In the genomic region with DNA sequence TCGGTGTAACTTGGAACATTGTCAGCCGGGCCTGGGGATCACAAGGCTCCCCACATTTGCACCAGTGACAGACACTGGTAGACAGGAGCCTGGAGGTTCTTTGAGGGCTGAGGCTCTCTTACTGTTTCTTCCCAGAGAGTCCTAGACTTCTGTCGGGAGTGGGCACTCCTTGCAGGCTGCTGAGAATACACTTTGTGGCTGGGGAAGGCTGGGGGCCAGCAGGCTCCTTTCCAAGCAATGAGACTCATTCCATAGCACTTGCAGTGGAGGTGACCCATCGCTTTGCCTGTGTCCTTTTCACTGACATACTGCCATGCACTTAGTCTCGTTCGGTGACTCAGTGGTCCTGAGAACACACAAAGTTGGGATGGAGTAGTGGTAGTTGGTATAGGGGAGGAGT, we compare ENCODE assay signal across 29 mouse cellular contexts. TPM values are rescaled to one million over a fixed set of nuclear protein-coding genes. Genes with fewer than 3 reads are reported as not detected.
DNase-seq lines count a peak whose midpoint lies in the region; ATAC-seq lines count a peak whose summit lies in the region.
"Had no signal": no experiment of that assay in that cellular context is flagged by ENCODE, and none has a peak within 500 bp of the region (broad histone marks: within the 10 kb centered on the region; RNA-seq: fewer than 3 reads in every experiment).

No protein-coding gene starts in this region.

- H3K36me3 ChIP-seq in heart, embryonic 10.5 days: no peaks in the 10 kb centered on the region
- no peaks in the 10 kb centered on the region for H3K36me3 ChIP-seq in limb, embryonic 12.5 days
- H3K36me3 ChIP-seq: embryonic facial prominence, embryonic 12.5 days; embryonic facial prominence, embryonic 15.5 days; heart, embryonic 13.5 days; hindbrain, embryonic 12.5 days had no signal

- no peak overlapping the region for H3K4me3 ChIP-seq in heart, embryonic 10.5 days
- no peak overlapping the region for H3K4me3 ChIP-seq in limb, embryonic 12.5 days (replicated peaks)
- H3K4me3 ChIP-seq: embryonic facial prominence, embryonic 12.5 days; embryonic facial prominence, embryonic 15.5 days; gastrocnemius, adult 2 months; heart, embryonic 13.5 days; hindbrain, embryonic 12.5 days had no signal

- H3K27me3 ChIP-seq in heart, embryonic 10.5 days (ENCODE audit: insufficient read depth, poor library complexity, severe bottlenecking): 0 out of 2 replicates have a peak, but pooled peaks cover 3% of the 10 kb centered on the region
- H3K27me3 ChIP-seq in limb, embryonic 12.5 days: no peaks in the 10 kb centered on the region
- H3K27me3 ChIP-seq: embryonic facial prominence, embryonic 12.5 days; embryonic facial prominence, embryonic 15.5 days; hindbrain, embryonic 12.5 days had no signal

- no peaks in the 10 kb centered on the region for H3K9me3 ChIP-seq in heart, embryonic 10.5 days
- H3K9me3 ChIP-seq in limb, embryonic 12.5 days: no peaks in the 10 kb centered on the region
- H3K9me3 ChIP-seq: embryonic facial prominence, embryonic 12.5 days; embryonic facial prominence, embryonic 15.5 days; heart, embryonic 13.5 days; hindbrain, embryonic 12.5 days had no signal

- peak; percentile 53 for DNase-seq in heart, embryonic 10.5 days (ENCODE audit: low spot score)
- no peak for DNase-seq in heart, postnatal 36 days
- DNase-seq in testis, postnatal 10 days (ENCODE audit: low spot score): peak; percentile 37
- DNase-seq in testis, postnatal 14 days (ENCODE audit: low spot score): no peak
- no peak for DNase-seq in left cerebral cortex, postnatal 25 days (ENCODE audit: low spot score in 2 of 2)
- DNase-seq: adrenal gland, adult 8-10 months; adrenal gland, postnatal 25 days; cerebellum, adult 18-20 months; cerebellum, adult 9-10 months; cerebellum, postnatal 14 days; forebrain, postnatal 0 days; gastrocnemius, adult 2 months; gastrocnemius, postnatal 36 days; heart, postnatal 14 days had no signal

- no peak overlapping the region for H3K4me2 ChIP-seq in limb, embryonic 12.5 days
- H3K4me2 ChIP-seq: embryonic facial prominence, embryonic 12.5 days; embryonic facial prominence, embryonic 15.5 days; heart, embryonic 13.5 days; hindbrain, embryonic 12.5 days had no signal

- no peak for ATAC-seq in limb, embryonic 12.5 days (ENCODE audit: insufficient number of reproducible peaks, insufficient read depth, low FRiP score, low TSS enrichment, low read depth)
- ATAC-seq: activated CD4-positive, CD25-positive, alpha-beta regulatory T cell, adult 4 months; CD4-positive, CD25-positive, alpha-beta regulatory T cell, adult 4 months; forebrain, embryonic 14.5 days; forebrain, postnatal 0 days; hindbrain, postnatal 0 days; inflammation-experienced regulatory T-cells, adult 6 months; intestine, embryonic 16.5 days had no signal

- H3K27ac ChIP-seq in heart, embryonic 10.5 days: no peak overlapping the region
- 0 out of 2 replicates have a peak overlapping the region, but pooled peaks have one; percentile 41 for H3K27ac ChIP-seq in limb, embryonic 12.5 days
- H3K27ac ChIP-seq: embryonic facial prominence, embryonic 12.5 days; embryonic facial prominence, embryonic 15.5 days; gastrocnemius, adult 2 months; heart, embryonic 13.5 days; hindbrain, embryonic 12.5 days; hindbrain, postnatal 0 days had no signal

- intact Hi-C loops in heart, postnatal 36 days (cut with DNase I): loop anchor here (5.0 kb wide), 1 partner anchor 108 kb away; no protein-coding TSS in a partner anchor
- intact Hi-C loops in left cerebral cortex, postnatal 25 days (cut with DNase I): no loop called here

- H3K9ac ChIP-seq in limb, embryonic 12.5 days (replicated peaks): no peak overlapping the region
- H3K9ac ChIP-seq: embryonic facial prominence, embryonic 12.5 days; embryonic facial prominence, embryonic 15.5 days; forebrain, postnatal 0 days; heart, embryonic 13.5 days; hindbrain, embryonic 12.5 days had no signal

- 84% methylated on average over 6 of the region's 6 CpGs for WGBS in heart, embryonic 10.5 days
- 78% methylated on average over 6 of the region's 6 CpGs for WGBS in limb, embryonic 12.5 days

- H3K4me1 ChIP-seq in heart, embryonic 10.5 days: no peaks in the 10 kb centered on the region
- H3K4me1 ChIP-seq in limb, embryonic 12.5 days (replicated peaks): peaks cover 5% of the 10 kb centered on the region
- H3K4me1 ChIP-seq: embryonic facial prominence, embryonic 12.5 days; embryonic facial prominence, embryonic 15.5 days; heart, embryonic 13.5 days; hindbrain, embryonic 12.5 days had no signal

RNA-seq across cellular contexts. Expression of gene 3425401B19Rik, which starts 30.0 kb away (rescaled TPM):
- polyA plus RNA-seq in heart, embryonic 10.5 days (2016; fragmentation: Nextera tagmentation; extraction: Ambion mirVana): 7.2 and 16.6 TPM in 2 replicates
- total RNA-seq in heart, postnatal 36 days (2021): 100 to 1,000 TPM; 127 to 148 TPM
- polyA plus RNA-seq in limb, embryonic 12.5 days (2016; fragmentation: Nextera tagmentation; extraction: Ambion mirVana): 0.56 and 1.4 TPM in 2 replicates
- total RNA-seq in left cerebral cortex, postnatal 25 days (2021): under 1 TPM; 0.21 to 0.25 TPM
- total RNA-seq: forebrain, postnatal 0 days; granulocyte monocyte progenitor cell, adult 5-6 weeks; hematopoietic stem cell, adult 5-6 weeks; MEL had no signal
- polyA plus RNA-seq: activated CD4-positive, CD25-positive, alpha-beta regulatory T cell, adult 4 months; CD4-positive, CD25-positive, alpha-beta regulatory T cell, adult 4 months; forebrain, embryonic 11.5 days; forebrain, embryonic 14.5 days; forebrain, postnatal 0 days had no signal

Comparison
In these comparisons a context has a peak if more than half of its experiments do, and no peak if none do; other contexts are left out.
1. DNase-seq: peak in heart, embryonic 10.5 days (single experiment) and testis, postnatal 10 days (single experiment); none in heart, postnatal 36 days (0 of 2), testis, postnatal 14 days (single experiment) and left cerebral cortex, postnatal 25 days (0 of 2).
2. RNA of gene 3425401B19Rik, which starts 30.0 kb away (total RNA-seq): 127 to 148 TPM in heart, postnatal 36 days; 0.21 to 0.25 TPM in left cerebral cortex, postnatal 25 days; every median in the first group is over 100 times any median in the second.